Mouse (Mus musculus) MEL (cell line): ENCODE results near the gene Klrb1f.
A peak's percentile ranks its signal among the peaks of the same experiment; 100 is the strongest.

ENCODE experiments used
- CHD1 ChIP-seq: IDR thresholded peaks from 2 replicates; pipeline ENCODE4 v1.6.1; 2012; ENCODE audit warnings: low read depth, mild to moderate bottlenecking, inconsistent platforms, low read length, improper control_type of control experiment
- MAX ChIP-seq: IDR thresholded peaks from 2 replicates; pipeline ENCODE4 v1.6.1; 2011; ENCODE audit warnings: low read length, improper control_type of control experiment
- POLR2A ChIP-seq, 2 experiments: IDR thresholded peaks; 2 replicates each; pipeline ENCODE4 v1.6.1; 2011 to 2012; ENCODE audit warnings: low read length in 2 of 2, mild to moderate bottlenecking in 2 of 2, control low read depth in 1 of 2, improper control_type of control experiment in 1 of 2, low read depth in 1 of 2, moderate library complexity in 1 of 2; ENCODE audit not compliant: control insufficient read depth in 1 of 2, insufficient read depth in 1 of 2, poor library complexity in 1 of 2

DNA sequence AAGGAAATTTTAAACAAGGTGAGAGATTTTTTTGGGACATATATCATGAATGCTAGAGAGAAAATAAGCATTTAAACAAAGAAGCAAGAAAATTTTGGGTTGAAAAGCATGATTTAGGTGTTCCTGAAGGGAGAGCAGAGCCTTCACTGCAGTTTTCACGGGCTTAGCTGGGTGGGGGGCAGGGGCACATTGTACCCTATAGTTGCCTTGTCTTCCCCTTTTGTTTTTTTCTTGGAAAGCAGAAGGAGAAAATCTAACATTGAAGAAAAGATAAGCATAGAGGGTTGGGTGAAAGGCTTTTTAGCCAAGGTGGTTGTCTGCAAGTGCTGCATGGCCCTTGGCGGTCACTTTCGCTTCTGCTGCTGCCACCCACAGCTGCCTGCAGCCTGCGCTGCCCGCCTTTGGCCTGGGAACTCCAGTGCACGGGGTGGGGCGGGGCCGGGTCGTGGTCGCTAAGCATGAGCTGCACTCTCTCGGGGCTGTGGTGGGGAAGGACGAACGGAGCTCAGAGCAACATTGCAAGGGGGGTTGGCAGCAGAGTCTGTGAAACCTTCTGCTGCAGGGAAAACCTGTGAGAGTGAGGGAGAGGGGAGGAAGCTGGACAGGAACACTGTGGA lies 3.3 kb downstream of the Klrb1f start:
- TF ChIP-seq POLR2A (IDR thresholded peaks at IDR 0.05; ENCODE audit: control insufficient read depth in 1 of 2, insufficient read depth in 1 of 2, low read depth in 1 of 2, low read length in 2 of 2, poor library complexity in 1 of 2), result peak in 1 of 2 experiments; percentile 24; a peak in 1 of 4 replicates
- TF ChIP-seq MAX, result no peak
- no peak for TF ChIP-seq CHD1
